Mouse (Mus musculus): ENCODE measurements around the gene Ptprh. TPM values are rescaled to one million over a fixed set of nuclear protein-coding genes. Genes with fewer than 3 reads are reported as not detected.

Ptprh gene
- polyA plus RNA-seq, 1 experiment from 2014 or later, result not detected

GRCm38 (mm10) chr7:4636179-4636578 lies 32.3 kb upstream of the Ptprh start:
- Histone ChIP-seq H3K4me2 (no peak overlapping the region), H3K27me3 (ENCODE audit: control insufficient read depth, insufficient read depth, low read length) (no peaks in the 10 kb centered on the region), H3K4me1 (ENCODE audit: control insufficient read depth, insufficient read depth, low read length) (no peaks in the 10 kb centered on the region), H3K36me3 (ENCODE audit: control insufficient read depth, insufficient read depth, low read length) (peaks cover 24% of the 10 kb centered on the region), H3K27ac (ENCODE audit: low read depth, low read length) (no peak overlapping the region), H3K9me3 (ENCODE audit: control insufficient read depth, low read length) (no peaks in the 10 kb centered on the region), H3K9ac (ENCODE audit: low read length) (no peak overlapping the region), H3K4me3 (ENCODE audit: low read depth, low read length) (no peak overlapping the region)
- no peak for ATAC-seq (ENCODE audit: low FRiP score)
- no peak for DNase-seq (ENCODE audit: low spot score, missing footprints)
- 90% methylated on average over 4 of the region's 4 CpGs for WGBS

- H3K4me2 ChIP-seq, result no peak within 1 kb of the TSS
- H3K9me3 ChIP-seq (ENCODE audit: control insufficient read depth, low read length), result no peaks in the 10 kb centered on the region
- H3K27ac ChIP-seq (ENCODE audit: low read depth, low read length), result no peak within 1 kb of the TSS
- no peak within 1 kb of the TSS for H3K4me3 ChIP-seq (ENCODE audit: low read depth, low read length)
- H3K36me3 ChIP-seq (ENCODE audit: control insufficient read depth, insufficient read depth, low read length), result peaks cover 31% of the 10 kb centered on the region
- no peak within 1 kb of the TSS for H3K9ac ChIP-seq (ENCODE audit: low read length)
- H3K4me1 ChIP-seq (ENCODE audit: control insufficient read depth, insufficient read depth, low read length), result no peaks in the 10 kb centered on the region
- WGBS, result 93% methylated on average over 4 of the region's 4 CpGs
- DNase-seq (ENCODE audit: low spot score, missing footprints) (no peak), ATAC-seq (ENCODE audit: low FRiP score) (no peak)
- no peaks in the 10 kb centered on the region for H3K27me3 ChIP-seq (ENCODE audit: control insufficient read depth, insufficient read depth, low read length)
These were observed 27.2 kb upstream of the Ptprh start, which contains the start of gene Tmem86b for GRCm38 (mm10) chr7:4631031-4631430. Gene Tmem86b (minus strand): TSS chr7:4631422.

- Histone ChIP-seq H3K4me3 (ENCODE audit: low read depth, low read length) (no peak overlapping the region), H3K4me1 (ENCODE audit: control insufficient read depth, insufficient read depth, low read length) (no peaks in the 10 kb centered on the region), H3K9ac (ENCODE audit: low read length) (no peak overlapping the region), H3K27ac (ENCODE audit: low read depth, low read length) (no peak overlapping the region), H3K36me3 (ENCODE audit: control insufficient read depth, insufficient read depth, low read length) (peaks cover 26% of the 10 kb centered on the region), H3K9me3 (ENCODE audit: control insufficient read depth, low read length) (no peaks in the 10 kb centered on the region), H3K27me3 (ENCODE audit: control insufficient read depth, insufficient read depth, low read length) (no peaks in the 10 kb centered on the region), H3K4me2 (no peak overlapping the region)
- 91% methylated on average over 1 of the region's 1 CpGs for WGBS
- no peak for DNase-seq (ENCODE audit: low spot score, missing footprints)
- no peak for ATAC-seq (ENCODE audit: low FRiP score)
These were observed 26.4 kb upstream of the Ptprh start for GRCm38 (mm10) chr7:4630198-4630597.

- no peak overlapping the region for H3K4me3 ChIP-seq (ENCODE audit: low read depth, low read length)
- WGBS, result 91% methylated on average over 5 of the region's 5 CpGs
- H3K36me3 ChIP-seq (ENCODE audit: control insufficient read depth, insufficient read depth, low read length), result peaks cover 26% of the 10 kb centered on the region
- DNase-seq (ENCODE audit: low spot score, missing footprints) (no peak), ATAC-seq (ENCODE audit: low FRiP score) (no peak)
- no peaks in the 10 kb centered on the region for H3K4me1 ChIP-seq (ENCODE audit: control insufficient read depth, insufficient read depth, low read length)
- no peak overlapping the region for H3K27ac ChIP-seq (ENCODE audit: low read depth, low read length)
- H3K27me3 ChIP-seq (ENCODE audit: control insufficient read depth, insufficient read depth, low read length), result no peaks in the 10 kb centered on the region
- H3K9me3 ChIP-seq (ENCODE audit: control insufficient read depth, low read length), result no peaks in the 10 kb centered on the region
- no peak overlapping the region for H3K9ac ChIP-seq (ENCODE audit: low read length)
- no peak overlapping the region for H3K4me2 ChIP-seq
These were observed 25.7 kb upstream of the Ptprh start for GRCm38 (mm10) chr7:4629586-4629985.

- Histone ChIP-seq H3K4me3 (ENCODE audit: low read depth, low read length) (no peak overlapping the region), H3K27ac (ENCODE audit: low read depth, low read length) (no peak overlapping the region)
These were observed 22.1 kb upstream of the Ptprh start for GRCm38 (mm10) chr7:4625928-4626327.

GRCm38 (mm10) chr7:4624343-4624742 lies 20.5 kb upstream of the Ptprh start:
- 39% methylated on average over 1 of the region's 1 CpGs for WGBS
- no peak for ATAC-seq (ENCODE audit: low FRiP score)
- H3K27ac ChIP-seq (ENCODE audit: low read depth, low read length), result no peak overlapping the region

More at GRCm38 (mm10) chr7:4625928-4626327, 22.1 kb upstream of the Ptprh start:
- ATAC-seq (ENCODE audit: low FRiP score) (no peak), DNase-seq (ENCODE audit: low spot score, missing footprints) (no peak)
- WGBS, result 82% methylated on average over 2 of the region's 2 CpGs
- Histone ChIP-seq H3K4me1 (ENCODE audit: control insufficient read depth, insufficient read depth, low read length) (no peaks in the 10 kb centered on the region), H3K9me3 (ENCODE audit: control insufficient read depth, low read length) (no peaks in the 10 kb centered on the region), H3K4me2 (no peak overlapping the region), H3K27me3 (ENCODE audit: control insufficient read depth, insufficient read depth, low read length) (no peaks in the 10 kb centered on the region), H3K9ac (ENCODE audit: low read length) (no peak overlapping the region), H3K36me3 (ENCODE audit: control insufficient read depth, insufficient read depth, low read length) (peaks cover 11% of the 10 kb centered on the region; the same call in 1 of the 2 replicates)

GRCm38 (mm10) chr7:4623544-4624189 lies 19.8 kb upstream of the Ptprh start:
- H3K9ac ChIP-seq (ENCODE audit: low read length), result no peak overlapping the region
- ATAC-seq (ENCODE audit: low FRiP score) (peak; percentile 61; the same call in 1 of the 2 replicates), DNase-seq (ENCODE audit: low spot score, missing footprints) (peak; percentile 87)
- H3K27ac ChIP-seq (ENCODE audit: low read depth, low read length), result no peak overlapping the region
- no peaks in the 10 kb centered on the region; the same call in 1 of the 2 replicates for H3K36me3 ChIP-seq (ENCODE audit: control insufficient read depth, insufficient read depth, low read length)
- 23% methylated on average over 4 of the region's 4 CpGs for WGBS
- H3K4me1 ChIP-seq (ENCODE audit: control insufficient read depth, insufficient read depth, low read length), result no peaks in the 10 kb centered on the region
- no peak overlapping the region for H3K4me3 ChIP-seq (ENCODE audit: low read depth, low read length)
- no peaks in the 10 kb centered on the region for H3K27me3 ChIP-seq (ENCODE audit: control insufficient read depth, insufficient read depth, low read length)
- no peaks in the 10 kb centered on the region for H3K9me3 ChIP-seq (ENCODE audit: control insufficient read depth, low read length)
- no peak overlapping the region for H3K4me2 ChIP-seq

More at GRCm38 (mm10) chr7:4624343-4624742, 20.5 kb upstream of the Ptprh start:
- no peaks in the 10 kb centered on the region for H3K4me1 ChIP-seq (ENCODE audit: control insufficient read depth, insufficient read depth, low read length)
- H3K9me3 ChIP-seq (ENCODE audit: control insufficient read depth, low read length), result no peaks in the 10 kb centered on the region
- H3K27me3 ChIP-seq (ENCODE audit: control insufficient read depth, insufficient read depth, low read length), result no peaks in the 10 kb centered on the region
- DNase-seq (ENCODE audit: low spot score, missing footprints), result no peak
- peaks cover 6% of the 10 kb centered on the region; the same call in 1 of the 2 replicates for H3K36me3 ChIP-seq (ENCODE audit: control insufficient read depth, insufficient read depth, low read length)
- H3K9ac ChIP-seq (ENCODE audit: low read length), result no peak overlapping the region
- no peak overlapping the region for H3K4me3 ChIP-seq (ENCODE audit: low read depth, low read length)
- no peak overlapping the region for H3K4me2 ChIP-seq

- ATAC-seq (ENCODE audit: low FRiP score), result no peak
- no peaks in the 10 kb centered on the region for H3K27me3 ChIP-seq (ENCODE audit: control insufficient read depth, insufficient read depth, low read length)
These were observed 16.1 kb upstream of the Ptprh start for GRCm38 (mm10) chr7:4619979-4620378.

GRCm38 (mm10) chr7:4613740-4614403 lies 10.0 kb upstream of the Ptprh start:
- no peak for ATAC-seq (ENCODE audit: low FRiP score)
- H3K36me3 ChIP-seq (ENCODE audit: control insufficient read depth, insufficient read depth, low read length), result no peaks in the 10 kb centered on the region
- H3K27ac ChIP-seq (ENCODE audit: low read depth, low read length), result no peak overlapping the region
- no peak for DNase-seq (ENCODE audit: low spot score, missing footprints)
- no peaks in the 10 kb centered on the region for H3K9me3 ChIP-seq (ENCODE audit: control insufficient read depth, low read length)
- H3K4me3 ChIP-seq (ENCODE audit: low read depth, low read length), result no peak overlapping the region
- 84% methylated on average over 14 of the region's 14 CpGs for WGBS
- H3K9ac ChIP-seq (ENCODE audit: low read length), result no peak overlapping the region
- no peaks in the 10 kb centered on the region for H3K27me3 ChIP-seq (ENCODE audit: control insufficient read depth, insufficient read depth, low read length)
- no peaks in the 10 kb centered on the region for H3K4me1 ChIP-seq (ENCODE audit: control insufficient read depth, insufficient read depth, low read length)
- H3K4me2 ChIP-seq, result no peak overlapping the region

More at GRCm38 (mm10) chr7:4619979-4620378, 16.1 kb upstream of the Ptprh start:
- H3K9me3 ChIP-seq (ENCODE audit: control insufficient read depth, low read length), result no peaks in the 10 kb centered on the region
- no peak overlapping the region for H3K4me3 ChIP-seq (ENCODE audit: low read depth, low read length)
- H3K4me1 ChIP-seq (ENCODE audit: control insufficient read depth, insufficient read depth, low read length), result no peaks in the 10 kb centered on the region
- H3K9ac ChIP-seq (ENCODE audit: low read length), result no peak overlapping the region
- H3K36me3 ChIP-seq (ENCODE audit: control insufficient read depth, insufficient read depth, low read length), result no peaks in the 10 kb centered on the region
- no peak overlapping the region for H3K4me2 ChIP-seq
- no peak for DNase-seq (ENCODE audit: low spot score, missing footprints)
- 42% methylated on average over 1 of the region's 1 CpGs for WGBS
- no peak overlapping the region for H3K27ac ChIP-seq (ENCODE audit: low read depth, low read length)
